Mouse (Mus musculus): ENCODE measurements around the gene Fam198a.

The Fam198a gene

DNA sequence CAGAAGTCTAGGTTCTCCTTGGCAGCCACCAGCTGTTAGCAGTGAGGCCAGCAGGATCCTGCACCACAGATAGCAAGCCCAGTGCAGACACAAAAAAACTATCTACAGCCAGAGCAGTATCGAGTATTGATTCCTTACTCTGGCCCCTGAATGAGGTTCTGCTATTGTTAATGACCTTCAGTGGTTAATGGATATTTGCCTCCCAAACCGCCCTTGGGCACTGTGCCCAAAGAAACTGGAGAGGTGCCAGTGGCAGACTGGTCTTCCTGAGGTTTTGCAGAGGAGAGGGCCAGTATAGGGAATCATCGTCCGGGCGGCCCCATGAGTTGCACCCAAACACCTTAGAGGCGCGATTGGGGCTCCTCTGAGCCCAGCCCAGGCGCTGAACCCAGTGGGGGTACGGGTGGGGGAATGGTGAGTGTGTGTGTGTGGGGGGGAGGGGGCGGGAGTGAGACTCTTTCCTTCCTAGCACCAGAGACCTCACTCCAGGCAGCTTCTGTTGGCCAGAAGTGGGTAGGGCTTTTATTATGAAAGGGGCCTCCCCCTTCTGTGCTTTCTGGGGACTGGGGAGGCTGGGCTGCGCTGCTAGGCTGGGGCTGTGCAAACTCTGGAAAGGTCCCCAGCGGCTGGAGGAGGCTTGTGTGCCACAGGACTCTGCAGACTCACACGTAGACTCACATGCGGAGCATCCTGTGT is at the start of gene Fam198a:
Fam198a (plus strand) TSS at position 571 of the 696 bp plus-strand sequence.
- no peak for DNase-seq (ENCODE audit: low spot score in 2 of 2)

DNA sequence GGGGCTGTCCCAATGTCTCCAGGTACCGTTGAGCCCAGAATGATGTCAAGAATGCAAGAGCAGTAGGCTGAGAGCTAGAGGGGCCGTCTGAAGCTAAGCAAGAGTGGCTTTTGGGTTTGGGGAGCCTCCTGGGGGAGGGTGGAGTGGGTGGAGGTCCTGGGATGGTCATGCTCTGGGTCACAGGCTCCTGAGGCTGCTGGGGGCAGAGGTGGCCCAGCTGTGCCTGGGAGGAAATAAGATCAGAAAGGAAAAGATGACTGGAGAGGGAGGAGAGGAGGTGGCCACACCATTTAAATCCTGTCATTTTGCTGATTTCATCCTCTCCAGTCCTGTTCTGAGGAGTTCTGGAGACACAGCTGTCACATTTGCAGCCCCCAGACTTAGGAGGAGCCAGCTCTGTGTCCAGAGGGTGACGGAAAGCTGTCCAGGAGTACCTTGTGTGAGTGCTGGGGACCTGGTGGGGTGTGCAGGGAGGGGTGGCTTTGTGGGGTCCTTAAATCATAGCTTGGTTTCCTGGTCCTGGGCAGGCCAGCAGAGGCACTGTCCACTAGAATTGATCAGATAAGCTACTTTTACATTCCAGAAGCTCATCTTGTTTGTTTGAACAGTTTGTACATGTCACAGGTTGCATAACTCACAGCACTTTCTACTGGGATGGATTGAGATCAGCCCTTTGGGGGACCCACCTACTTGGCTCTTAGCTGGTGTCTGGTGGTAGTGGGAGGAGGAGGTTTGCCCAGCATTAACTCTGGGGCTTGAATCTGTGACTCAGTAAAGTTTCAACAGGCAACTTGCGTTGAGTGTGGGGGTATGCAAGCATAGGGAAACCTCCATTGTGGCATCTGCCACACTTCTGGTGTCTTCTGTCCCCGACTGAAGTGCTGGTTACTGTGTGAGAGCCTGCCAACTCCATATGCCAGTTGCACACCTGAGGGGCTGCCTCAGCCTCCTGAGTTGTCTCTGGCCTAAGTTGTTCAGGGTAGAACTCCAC is 48.8 kb upstream of the Fam198a start:
- DNase-seq (ENCODE audit: low spot score in 2 of 2) = no peak

DNA sequence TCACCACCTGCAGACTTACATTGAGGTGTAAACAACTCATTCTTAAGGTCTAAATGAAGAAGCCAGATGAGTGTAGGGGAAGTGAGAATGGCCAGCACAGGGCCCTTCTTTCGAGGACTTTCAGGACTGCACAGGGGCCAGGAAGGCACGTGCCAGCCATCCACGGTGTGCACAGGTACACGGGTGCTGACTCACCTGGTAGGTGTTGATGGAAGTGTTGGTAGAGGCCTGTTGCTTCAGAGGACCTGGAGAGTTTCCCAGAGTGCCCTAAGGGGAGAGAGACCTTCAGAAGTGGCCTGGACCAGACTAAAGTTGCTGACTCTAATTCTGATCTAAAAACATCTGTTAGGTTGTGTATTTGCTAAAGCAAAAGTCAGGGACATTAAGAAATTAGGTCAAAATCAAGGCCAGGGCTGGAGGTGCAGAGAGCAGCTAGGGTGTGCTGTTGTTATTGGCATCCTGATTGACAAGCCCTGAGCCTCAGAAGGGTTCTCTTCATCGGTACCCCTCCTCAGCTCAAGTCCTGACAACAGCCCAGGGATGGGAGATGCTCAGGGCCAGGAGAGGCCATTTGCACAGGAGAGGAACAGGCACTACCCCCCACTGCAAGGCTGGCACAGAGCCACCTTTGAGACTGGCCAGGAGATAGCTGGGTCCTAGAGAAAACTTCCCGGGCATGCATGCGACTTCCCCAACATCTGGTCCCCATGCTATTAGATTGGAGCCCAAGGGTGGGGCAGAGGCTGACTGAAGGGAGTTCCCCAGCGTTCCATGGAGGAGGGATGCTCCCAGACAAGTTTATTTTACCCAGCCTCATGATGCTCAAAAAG is 47.1 kb upstream of the Fam198a start:
- no peak for DNase-seq (ENCODE audit: low spot score in 2 of 2)

DNA sequence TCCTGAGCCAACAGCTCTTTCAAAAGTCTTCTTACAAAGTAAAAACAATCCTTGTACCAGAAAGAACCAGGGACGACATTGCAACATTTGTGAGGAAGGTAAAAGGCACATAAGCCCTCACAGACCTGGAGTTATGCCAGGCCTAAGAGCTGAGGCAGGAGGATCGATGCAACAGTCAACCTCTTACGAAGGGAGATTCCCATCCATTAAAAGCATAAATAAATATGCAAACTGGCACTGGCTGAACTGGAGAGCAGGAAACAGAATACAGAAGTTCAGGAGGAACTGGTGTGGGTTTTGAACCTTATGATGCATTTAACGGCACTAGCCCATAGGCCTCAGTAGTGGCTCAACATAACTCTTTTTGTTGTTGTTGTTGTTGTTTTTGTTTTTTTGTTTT is 46.5 kb upstream of the Fam198a start:
- DNase-seq (ENCODE audit: low spot score in 2 of 2) = no peak

DNA sequence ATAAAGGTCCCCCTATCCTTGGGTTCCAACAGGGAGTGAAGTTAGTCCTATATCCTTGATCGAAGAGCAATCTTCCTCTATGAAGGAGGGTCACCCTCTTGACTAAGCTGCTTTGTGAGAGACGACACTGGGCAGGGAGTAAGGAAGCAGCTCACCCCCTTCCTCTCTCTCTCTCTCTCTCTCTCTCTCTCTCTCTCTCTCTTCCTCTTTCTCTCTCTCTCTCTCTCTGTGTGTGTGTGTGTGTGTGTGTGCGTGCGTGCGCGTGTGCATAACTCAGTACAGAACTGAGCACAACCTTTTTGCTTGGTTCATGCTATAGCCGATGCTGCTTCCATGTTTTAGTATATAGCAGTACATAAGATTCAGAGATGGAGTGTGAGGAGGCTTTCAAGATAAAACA is 45.8 kb upstream of the Fam198a start:
- DNase-seq (ENCODE audit: low spot score in 2 of 2) = no peak

DNA sequence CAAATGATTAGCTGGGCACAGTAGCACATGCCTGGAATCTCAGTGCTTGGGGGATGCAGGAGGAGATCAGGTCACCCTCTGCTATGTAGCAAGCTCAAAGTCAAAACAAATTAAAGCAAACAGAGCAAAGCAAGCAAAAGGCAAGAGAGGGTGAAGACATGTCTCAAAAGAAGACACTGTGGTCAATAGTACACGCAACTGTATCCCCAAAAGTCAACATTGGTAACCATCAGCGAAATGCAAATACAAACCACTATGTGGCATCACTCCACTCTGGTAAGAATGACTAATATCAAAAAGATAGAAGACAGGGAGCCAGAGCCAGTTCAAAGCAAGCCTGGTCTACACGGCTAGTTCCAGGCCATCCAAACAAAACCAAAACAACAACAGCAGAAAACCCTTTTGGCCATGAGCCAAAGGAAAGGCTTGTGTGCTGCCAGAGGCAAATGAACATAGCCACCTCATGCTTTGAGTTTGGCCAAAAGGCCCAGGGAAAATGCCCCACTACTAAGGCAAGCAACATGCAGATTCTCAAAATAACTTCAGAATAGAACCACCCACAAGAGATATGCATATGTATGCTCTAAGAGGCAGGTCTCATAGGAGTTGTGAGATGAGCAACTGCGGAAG is 45.1 kb upstream of the Fam198a start:
- peak in 1 of 2 experiments; percentile 44 for DNase-seq (ENCODE audit: low spot score in 2 of 2)

DNA sequence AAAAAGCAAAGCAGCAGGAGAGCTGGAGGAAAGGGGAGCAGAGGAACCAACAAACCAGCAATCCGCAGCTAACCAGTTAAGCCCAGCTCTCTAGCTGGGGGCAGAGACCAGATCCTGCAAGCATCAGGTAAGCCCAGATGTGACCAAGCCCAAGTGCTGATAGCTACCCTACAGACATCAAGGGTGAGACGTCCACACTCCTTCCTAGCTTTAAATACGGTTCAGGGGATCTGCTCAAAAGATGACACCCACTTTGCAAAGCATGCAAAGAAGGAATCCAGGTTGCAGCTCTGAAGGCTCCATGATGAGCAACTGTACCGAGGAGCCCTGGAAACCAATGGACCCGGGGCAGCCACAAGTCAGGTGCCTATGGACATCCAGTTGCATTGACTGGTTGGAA is 44.3 kb upstream of the Fam198a start:
- no peak for DNase-seq (ENCODE audit: low spot score in 2 of 2)

DNA sequence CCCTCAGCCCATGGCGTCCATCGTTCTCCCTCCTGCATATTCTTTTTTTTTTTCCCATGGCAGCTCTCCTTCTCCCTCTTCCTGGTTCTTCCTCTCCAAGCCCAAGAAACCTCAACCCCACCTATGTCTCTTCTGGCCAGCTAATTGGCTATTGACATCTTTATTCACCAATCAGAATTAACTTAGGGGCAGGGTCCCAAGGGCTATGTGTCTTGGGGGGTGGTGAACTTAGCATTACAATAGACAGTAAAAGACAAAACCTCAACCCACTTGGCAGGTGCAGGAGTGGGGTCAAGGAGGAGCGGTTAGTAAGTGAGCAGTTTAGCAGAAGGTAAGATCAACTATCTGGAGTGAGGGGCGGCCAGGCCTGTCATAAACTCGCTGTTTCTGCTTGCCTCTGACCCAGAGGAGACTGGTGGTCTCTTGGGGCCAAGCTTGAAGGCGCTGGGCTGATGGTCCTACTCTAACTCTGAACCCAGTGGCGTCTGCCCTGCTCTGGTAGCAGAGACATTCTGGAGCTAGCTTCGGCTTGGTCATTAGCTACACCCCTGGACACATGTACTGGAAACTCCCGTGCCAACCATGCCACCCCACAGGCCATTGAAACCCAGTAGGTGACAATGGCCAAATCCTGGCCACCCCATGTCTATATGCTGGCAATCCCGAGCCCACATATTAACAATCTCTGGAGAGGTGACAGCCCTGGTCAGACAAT is 43.3 kb upstream of the Fam198a start:
- DNase-seq (ENCODE audit: low spot score in 2 of 2) = no peak

DNA sequence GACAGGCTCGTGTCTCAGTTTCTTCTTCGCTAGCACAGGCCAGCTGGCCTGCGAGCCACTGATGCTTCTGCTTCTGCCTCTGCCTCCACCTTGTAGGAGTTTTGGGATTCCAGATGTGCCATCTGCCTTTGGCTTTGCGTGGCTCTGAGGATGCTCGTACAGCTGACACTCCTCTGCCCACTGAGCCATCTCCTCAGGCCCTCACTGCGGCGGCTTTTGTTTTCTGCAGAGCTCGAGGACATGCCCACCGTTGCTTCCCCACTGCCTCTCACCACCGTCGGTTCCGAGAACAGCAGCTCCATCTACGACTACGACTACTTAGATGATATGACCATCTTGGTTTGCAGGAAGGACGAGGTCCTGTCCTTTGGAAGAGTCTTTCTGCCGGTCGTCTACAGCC is 42.5 kb upstream of the Fam198a start:
- DNase-seq (ENCODE audit: low spot score in 2 of 2) = no peak

DNA sequence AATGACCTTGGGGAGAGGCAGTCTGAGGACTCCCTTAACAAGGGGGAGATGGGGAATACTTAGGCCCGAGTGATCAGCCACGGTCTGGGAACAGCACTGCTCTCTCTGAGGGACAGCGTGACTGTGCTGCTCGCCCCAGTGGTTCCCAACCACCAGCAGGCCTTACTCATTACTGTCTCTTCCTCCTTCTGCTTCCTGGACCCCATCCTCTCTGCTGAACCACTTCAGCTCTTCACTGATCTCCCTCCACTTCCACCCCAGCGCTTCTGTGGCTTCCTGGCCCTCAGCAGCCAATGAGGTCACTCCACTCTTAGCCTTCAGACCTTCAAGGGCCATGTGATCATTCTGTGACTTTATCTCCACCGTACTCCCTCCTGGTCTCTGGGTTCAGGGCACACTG is 41.2 kb upstream of the Fam198a start:
- no peak for DNase-seq (ENCODE audit: low spot score in 2 of 2)

DNA sequence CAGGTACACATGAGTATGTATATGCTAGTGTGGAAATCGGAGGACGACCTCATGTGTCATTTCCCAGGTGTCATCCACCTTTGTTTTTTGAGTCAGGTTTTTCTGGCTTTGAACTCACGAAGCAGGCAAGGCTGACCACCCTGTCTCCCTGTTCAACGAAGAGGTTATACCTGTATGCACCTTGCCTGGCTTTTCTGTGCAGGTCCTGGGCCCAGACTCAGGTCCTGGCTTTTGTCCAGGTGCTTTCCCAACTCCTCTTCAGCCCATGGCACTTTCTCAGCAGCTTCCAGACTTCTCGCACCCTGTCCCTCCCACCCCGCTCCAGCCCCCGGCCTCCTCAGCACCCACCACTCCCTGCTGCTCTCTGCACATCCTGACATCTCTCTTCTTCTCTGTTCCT is 39.6 kb upstream of the Fam198a start:
- DNase-seq (ENCODE audit: low spot score in 2 of 2) = no peak

DNA sequence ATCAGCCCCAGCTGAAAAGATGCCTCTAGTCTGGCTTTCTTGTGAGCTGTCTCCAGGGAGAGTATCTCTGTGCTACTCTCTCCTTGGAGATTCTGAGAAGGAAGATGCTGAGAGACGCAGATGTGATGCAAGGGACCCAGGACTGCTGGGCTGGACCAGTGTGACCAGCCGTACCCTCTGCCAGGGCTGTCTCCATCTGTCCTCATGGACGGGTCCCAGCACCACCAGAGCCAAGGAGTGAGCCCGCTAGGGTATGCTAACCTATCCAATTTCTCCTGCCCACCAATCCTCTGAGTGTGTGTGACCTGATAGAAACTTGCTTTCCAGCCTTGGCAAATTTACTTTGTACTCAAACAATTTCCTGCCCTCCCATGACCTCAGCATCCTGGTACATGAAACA is 38.0 kb upstream of the Fam198a start:
- no peak for DNase-seq (ENCODE audit: low spot score in 2 of 2)

DNA sequence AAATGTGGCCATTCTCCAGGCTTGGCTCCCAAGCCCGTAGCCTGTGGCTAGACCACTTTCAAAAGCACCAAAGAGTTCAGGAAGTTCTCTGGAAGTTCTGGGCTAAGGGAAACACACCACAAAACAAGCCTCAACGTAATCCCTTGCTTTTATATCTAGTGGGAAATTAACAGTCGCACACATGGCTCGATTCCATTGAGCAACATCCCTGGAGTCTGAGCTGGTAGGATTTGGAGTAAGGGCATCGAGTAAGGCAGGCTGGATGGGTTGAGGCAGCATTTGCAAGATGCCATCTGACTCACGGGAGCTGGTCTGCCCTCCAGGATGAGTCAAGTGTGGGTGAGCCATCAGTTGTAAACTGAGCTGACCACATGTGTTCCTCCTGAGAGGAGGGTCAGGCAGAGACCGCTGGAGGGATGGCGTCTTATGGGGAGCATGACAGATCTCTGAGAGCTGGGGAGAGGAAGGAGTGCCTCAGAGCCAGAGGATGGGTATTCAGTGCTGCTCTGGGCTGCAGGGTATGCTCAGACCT is 36.5 kb upstream of the Fam198a start:
- no peak for DNase-seq (ENCODE audit: low spot score in 2 of 2)

DNA sequence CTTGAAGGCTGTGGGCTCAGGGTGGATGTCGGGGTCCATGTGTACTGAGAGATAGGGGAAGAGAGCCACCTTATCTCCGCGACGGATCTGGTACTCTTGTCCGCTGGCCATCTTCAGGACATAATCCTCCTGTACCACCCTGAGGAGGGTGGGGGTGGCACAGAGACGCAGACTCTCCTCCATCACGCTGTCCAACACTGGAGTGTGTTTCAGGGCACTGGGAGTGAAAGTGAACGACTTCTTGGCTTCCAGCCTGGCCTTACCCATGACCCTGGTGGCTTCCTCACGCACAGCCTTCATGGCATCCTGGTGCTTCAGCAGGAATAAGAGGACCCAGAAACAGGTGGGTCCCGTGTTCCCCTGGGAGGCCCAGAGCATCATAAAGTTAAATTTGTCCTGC is 35.7 kb upstream of the Fam198a start:
- DNase-seq (ENCODE audit: low spot score in 2 of 2) = no peak

DNA sequence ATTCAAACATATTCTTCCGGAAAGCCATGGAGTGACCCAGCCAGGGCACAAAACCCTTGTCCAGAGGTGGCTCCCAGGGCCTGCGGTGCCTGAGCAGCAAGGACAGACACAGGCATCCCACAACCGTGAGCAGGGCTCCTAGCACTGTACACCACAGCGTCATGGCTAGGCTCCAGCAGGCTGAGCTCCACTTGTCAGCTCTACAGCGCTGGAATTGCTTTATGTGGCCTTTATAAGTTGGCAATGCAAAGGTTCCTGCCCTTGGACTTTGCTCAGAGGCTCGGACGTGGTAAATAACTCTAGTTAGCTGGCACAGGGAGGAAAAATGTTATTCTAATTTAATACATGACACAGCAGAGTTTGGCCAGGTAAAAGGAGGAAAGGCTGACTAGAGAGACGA is 34.7 kb upstream of the Fam198a start, which contains the start of gene Cyp8b1:
Cyp8b1 (minus strand) TSS at position 204 of the 400 bp plus-strand sequence.
- DNase-seq (ENCODE audit: low spot score in 2 of 2) = no peak

DNA sequence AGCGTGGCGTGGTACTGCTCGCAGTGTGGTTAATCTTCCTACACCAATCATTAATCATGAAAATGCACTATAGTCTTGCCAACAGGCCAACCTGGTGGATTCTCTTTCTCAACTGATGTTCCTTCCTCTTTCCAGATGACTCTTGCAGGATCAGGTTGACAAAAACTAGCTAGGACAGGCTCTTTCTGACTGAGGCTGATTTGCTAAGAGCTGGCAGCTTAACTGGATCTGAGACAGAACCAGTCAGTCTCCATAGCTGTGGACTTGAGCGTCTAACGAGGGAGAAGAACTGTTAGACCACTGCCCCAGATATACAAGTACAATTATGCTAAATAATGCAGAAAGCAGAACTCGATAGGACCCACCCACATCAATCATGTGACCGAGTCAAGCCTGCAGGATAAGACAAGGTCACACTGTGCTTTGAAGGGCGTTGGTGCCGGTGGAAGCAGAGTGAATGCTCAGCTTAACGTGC is 31.7 kb upstream of the Fam198a start:
- no peak for DNase-seq (ENCODE audit: low spot score in 2 of 2)

DNA sequence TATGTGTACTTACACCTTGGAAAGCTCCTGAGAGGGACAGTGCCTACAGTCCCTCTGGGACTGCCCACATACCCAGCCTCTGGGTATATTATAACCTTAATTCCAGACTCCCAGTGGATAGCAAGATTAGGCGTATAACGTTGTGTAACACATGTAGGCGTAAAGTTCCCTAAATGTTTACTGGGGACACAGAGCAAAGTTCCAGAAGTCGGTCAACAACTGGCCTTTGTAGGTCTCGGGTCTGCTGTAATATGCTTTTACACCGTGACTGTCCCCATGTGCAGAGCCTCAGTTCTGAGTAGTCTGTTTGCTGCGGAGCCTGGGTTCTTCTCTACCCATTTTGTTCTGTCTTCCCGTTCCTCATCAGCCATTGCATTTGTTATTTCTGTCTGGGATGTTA is 27.3 kb upstream of the Fam198a start:
- DNase-seq (ENCODE audit: low spot score in 2 of 2) = no peak

DNA sequence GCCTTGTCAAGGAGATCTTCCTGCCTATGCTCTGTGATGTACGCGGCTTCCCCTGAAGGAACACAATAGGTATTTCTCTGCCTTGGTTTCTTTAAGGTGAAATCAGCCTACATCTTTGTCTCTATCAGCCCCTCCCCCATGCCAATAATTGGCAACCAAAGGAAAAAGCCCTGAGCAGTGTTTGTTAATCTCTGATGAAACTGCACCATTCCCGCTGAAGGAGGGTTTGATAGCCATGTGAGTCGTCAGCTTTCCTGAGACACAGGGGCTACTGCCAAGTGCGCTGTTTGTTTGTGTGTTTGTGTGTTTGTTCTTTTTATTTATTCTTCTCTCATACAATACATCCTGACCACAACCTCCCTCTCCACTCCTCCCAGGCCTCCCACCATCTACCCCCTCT is 26.9 kb upstream of the Fam198a start:
- no peak for DNase-seq (ENCODE audit: low spot score in 2 of 2)

DNA sequence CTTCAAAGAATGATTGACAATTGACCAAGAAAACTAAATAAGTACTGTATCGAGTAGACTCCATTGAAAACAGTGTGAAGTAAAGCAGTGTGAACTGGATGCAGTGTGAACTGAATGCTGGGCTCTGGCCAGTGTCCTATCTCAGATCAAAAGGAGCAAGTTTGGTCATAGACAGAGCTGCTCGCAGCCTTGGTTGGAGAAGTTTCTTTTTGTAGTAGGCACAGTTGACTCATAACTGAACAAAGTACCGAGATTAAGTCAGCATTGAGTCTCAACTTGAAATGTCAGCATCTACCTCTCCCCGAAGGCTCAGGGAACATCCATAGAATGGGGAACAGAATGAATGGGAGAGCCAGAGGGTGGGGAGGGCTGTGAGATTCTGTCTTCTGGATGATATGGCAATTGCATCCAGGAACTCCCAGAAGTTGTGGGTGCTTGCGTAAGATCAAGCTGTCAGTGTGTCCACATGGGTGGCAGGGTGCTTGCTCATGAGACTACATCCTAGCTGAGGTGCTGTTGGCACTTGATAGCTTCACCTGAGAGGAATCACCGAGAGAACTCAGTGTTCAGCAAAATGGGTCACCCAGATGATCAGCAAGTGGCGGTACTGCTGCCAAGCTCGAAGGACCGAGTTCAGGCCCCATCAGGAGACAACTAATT is 25.8 kb upstream of the Fam198a start:
- DNase-seq (ENCODE audit: low spot score in 2 of 2) = no peak

DNA sequence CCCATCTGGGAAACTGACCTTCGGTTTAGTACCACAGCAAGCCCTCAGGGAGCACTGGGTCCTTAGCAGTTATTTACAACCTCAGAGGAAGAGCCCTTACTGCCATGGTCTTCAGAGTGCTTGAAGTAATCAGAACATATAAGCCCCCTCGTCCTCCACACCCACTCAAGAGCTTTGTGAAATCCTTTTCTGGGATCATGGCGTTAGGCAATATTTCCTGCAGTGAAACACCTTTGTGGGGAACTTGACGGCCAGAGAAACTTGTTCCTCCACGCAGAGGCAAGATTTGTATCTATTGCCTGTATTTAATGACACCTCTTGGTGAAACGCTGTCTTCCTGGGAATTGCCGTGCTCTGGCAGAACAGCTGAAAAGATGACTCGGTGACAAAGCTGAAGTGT is 24.8 kb upstream of the Fam198a start:
- no peak for DNase-seq (ENCODE audit: low spot score in 2 of 2)

All from left cerebral cortex, adult 9 months (tissue).